Mouse (Mus musculus): ENCODE measurements around the gene Ggn.
"Not testable (repeated sequence)": the region's sequence is repeated elsewhere in the genome, so short reads cannot be mapped to it uniquely, and the experiment has no call there.

GRCm38 (mm10) chr7:29139237-29139636 is 30.8 kb upstream of the Ggn start:
- TF ChIP-seq GATA1 (IDR thresholded peaks at IDR 0.05; ENCODE audit: borderline replicate concordance, low read length); FLI1 (IDR thresholded peaks at IDR 0.05; ENCODE audit: low read length): not testable (repeated sequence)

Data from megakaryocyte, embryonic 14.5 days (primary cell).